Mouse (Mus musculus) spleen, adult 2 months (tissue): ENCODE results near the gene Asprv1. TPM values are rescaled to one million over a fixed set of nuclear protein-coding genes. Genes with fewer than 3 reads are reported as not detected.
A peak's percentile ranks its signal among the peaks of the same experiment; 100 is the strongest.

ENCODE experiments used
- DNase-seq, 2 experiments: peaks; one replicate each; pipeline versions ENCODE4 v3.0.0 to v3.0.0-alpha.2; 2012 to 2021; ENCODE audit warnings: low spot score in 2 of 2, low read depth in 1 of 2
- H3K27ac ChIP-seq: fragments of 200-500 bp; 2 replicates; pipeline ENCODE4 v1.5.1; 2012; ENCODE audit warnings: low read length, inconsistent platforms; ENCODE audit not compliant: insufficient read depth
- H3K27me3 ChIP-seq: fragments of 200-500 bp; 2 replicates; pipeline ENCODE4 v1.6.1; 2012; ENCODE audit warnings: mild to moderate bottlenecking, moderate library complexity, low read length, inconsistent platforms; ENCODE audit not compliant: control insufficient read depth, insufficient read depth
- H3K36me3 ChIP-seq: fragments of 200-500 bp; 2 replicates; pipeline ENCODE4 v1.6.1; 2012; ENCODE audit warnings: mild to moderate bottlenecking, low read length, inconsistent platforms; ENCODE audit not compliant: control insufficient read depth, insufficient read depth
- H3K4me1 ChIP-seq: fragments of 200-500 bp; 2 replicates; pipeline ENCODE4 v1.6.1; 2011; ENCODE audit warnings: inconsistent platforms; ENCODE audit not compliant: control insufficient read depth, insufficient read depth, insufficient read length
- H3K4me3 ChIP-seq: fragments of 200-500 bp; 2 replicates; pipeline ENCODE4 v1.5.1; 2011; ENCODE audit warnings: mild to moderate bottlenecking, inconsistent platforms; ENCODE audit not compliant: insufficient read depth, insufficient read length; ENCODE audit errors: extremely low read depth
- CTCF ChIP-seq: fragments of 200-500 bp; IDR thresholded peaks from 2 replicates; pipeline ENCODE4 v1.5.1; 2011; ENCODE audit warnings: mild to moderate bottlenecking, inconsistent platforms; ENCODE audit not compliant: insufficient read depth, insufficient read length, insufficient replicate concordance; ENCODE audit errors: extremely low read depth
- POLR2A ChIP-seq: fragments of 200-500 bp; IDR thresholded peaks from 2 replicates; pipeline ENCODE4 v1.6.1; 2011; ENCODE audit warnings: low read depth, low read length, inconsistent platforms
- WGBS: fragments of 180-500 bp; shearing (Covaris S2); methylation state at CpG from one replicate; pipeline ENCODE4 v1.1.7; 2018; 5-methylcytosine and 5-hydroxymethylcytosine counted together
- polyA plus RNA-seq: library from polyadenylated mRNA; depleted of rRNA; stranded (reverse); fragments of >200 nt; gene quantifications from 2 replicates; pipeline ENCODE4 v1.2.3, GENCODE M21; 2012

Gene Asprv1
- polyA plus RNA-seq, 1 experiment, result 2.5 TPM

- 66% methylated on average over 4 of the region's 4 CpGs for WGBS
- H3K4me3 ChIP-seq, result no peak overlapping the region
- no peak for TF ChIP-seq CTCF
These were observed 9.3 kb downstream of the Asprv1 start for GRCm38 (mm10) chr6:86637171-86637835.

GRCm38 (mm10) chr6:86637860-86638259 is 9.9 kb downstream of the Asprv1 start:
- no peak overlapping the region for H3K4me3 ChIP-seq
- H3K36me3 ChIP-seq, result no peaks in the 10 kb centered on the region
- WGBS, result 99% methylated on average over 2 of the region's 2 CpGs
- H3K27ac ChIP-seq, result peak overlapping the region; percentile 32; the same call in 1 of the 2 replicates
- no peaks in the 10 kb centered on the region for H3K4me1 ChIP-seq
- TF ChIP-seq CTCF, result no peak
- no peak for TF ChIP-seq POLR2A
- no peak for DNase-seq
- H3K27me3 ChIP-seq, result no peaks in the 10 kb centered on the region

More at GRCm38 (mm10) chr6:86637171-86637835, 9.3 kb downstream of the Asprv1 start:
- Histone ChIP-seq H3K36me3 (no peaks in the 10 kb centered on the region), H3K27me3 (no peaks in the 10 kb centered on the region), H3K4me1 (no peaks in the 10 kb centered on the region), H3K27ac (peak overlapping the region; percentile 32)
- no peak for DNase-seq

- no peak for TF ChIP-seq POLR2A
- no peaks in the 10 kb centered on the region for H3K4me1 ChIP-seq
- no peak overlapping the region for H3K4me3 ChIP-seq
- H3K36me3 ChIP-seq, result no peaks in the 10 kb centered on the region
- DNase-seq, result no peak
- 63% methylated on average over 2 of the region's 2 CpGs for WGBS
- H3K27ac ChIP-seq, result no peak overlapping the region
- no peaks in the 10 kb centered on the region for H3K27me3 ChIP-seq
These were observed 10.5 kb downstream of the Asprv1 start for GRCm38 (mm10) chr6:86638434-86638833.

- no peaks in the 10 kb centered on the region for H3K36me3 ChIP-seq
- 72% methylated on average over 18 of the region's 18 CpGs for WGBS
- DNase-seq, result no peak
- no peaks in the 10 kb centered on the region for H3K27me3 ChIP-seq
- H3K4me3 ChIP-seq, result no peak overlapping the region
- H3K4me1 ChIP-seq, result no peaks in the 10 kb centered on the region
- TF ChIP-seq CTCF, result no peak
- no peak for TF ChIP-seq POLR2A
- H3K27ac ChIP-seq, result peak overlapping the region; percentile 36; the same call in 1 of the 2 replicates
These were observed 11.5 kb downstream of the Asprv1 start for GRCm38 (mm10) chr6:86639180-86640160.

- TF ChIP-seq POLR2A (no peak), CTCF (no peak)
- Histone ChIP-seq H3K4me3 (no peak overlapping the region), H3K27me3 (no peaks in the 10 kb centered on the region), H3K36me3 (no peaks in the 10 kb centered on the region), H3K27ac (peak overlapping the region; percentile 18; the same call in 1 of the 2 replicates), H3K4me1 (no peaks in the 10 kb centered on the region)
- WGBS, result 84% methylated on average over 3 of the region's 3 CpGs
- no peak for DNase-seq
These were observed 12.2 kb downstream of the Asprv1 start for GRCm38 (mm10) chr6:86640161-86640560.

GRCm38 (mm10) chr6:86640776-86641175 is 12.8 kb downstream of the Asprv1 start:
- DNase-seq, result no peak
- Histone ChIP-seq H3K36me3 (no peaks in the 10 kb centered on the region), H3K27ac (no peak overlapping the region), H3K4me1 (no peaks in the 10 kb centered on the region), H3K4me3 (no peak overlapping the region), H3K27me3 (no peaks in the 10 kb centered on the region)
- 91% methylated on average over 8 of the region's 8 CpGs for WGBS
- TF ChIP-seq CTCF, result no peak
- TF ChIP-seq POLR2A, result no peak

- no peak for TF ChIP-seq POLR2A
- no peak for TF ChIP-seq CTCF
- Histone ChIP-seq H3K4me3 (no peak overlapping the region), H3K4me1 (no peaks in the 10 kb centered on the region), H3K36me3 (no peaks in the 10 kb centered on the region), H3K27me3 (no peaks in the 10 kb centered on the region), H3K27ac (no peak overlapping the region)
- WGBS, result 82% methylated on average over 8 of the region's 8 CpGs
- DNase-seq, result no peak
These were observed 13.8 kb downstream of the Asprv1 start for GRCm38 (mm10) chr6:86641716-86642115.
